Mouse (Mus musculus): ENCODE measurements at regions not wholly inside any gene's neighbourhood (a gene's known extent, or its start where the extent isn't known, plus 50 kb on each side); places are given as distances from the start of the nearest gene placed in this dataset.

GRCm38 (mm10) chr7:124605978-124606377 lies 623.3 kb downstream of the Hs3st4 start:
- Histone ChIP-seq H3K27ac (replicated peaks; ENCODE audit: low read depth, low read length) (no peak overlapping the region), H3K4me1 (ENCODE audit: control insufficient read depth, insufficient read depth, insufficient read length, low read length) (no peaks in the 10 kb centered on the region), H3K4me3 (ENCODE audit: insufficient read depth, low read depth, low read length) (no peak overlapping the region)

GRCm38 (mm10) chr7:124607061-124607460 lies 624.4 kb downstream of the Hs3st4 start:
- no peak overlapping the region for H3K27ac ChIP-seq (replicated peaks; ENCODE audit: low read depth, low read length)
- H3K4me3 ChIP-seq (ENCODE audit: insufficient read depth, low read depth, low read length) = no peak overlapping the region
- H3K4me1 ChIP-seq (ENCODE audit: control insufficient read depth, insufficient read depth, insufficient read length, low read length) = no peaks in the 10 kb centered on the region

DNA sequence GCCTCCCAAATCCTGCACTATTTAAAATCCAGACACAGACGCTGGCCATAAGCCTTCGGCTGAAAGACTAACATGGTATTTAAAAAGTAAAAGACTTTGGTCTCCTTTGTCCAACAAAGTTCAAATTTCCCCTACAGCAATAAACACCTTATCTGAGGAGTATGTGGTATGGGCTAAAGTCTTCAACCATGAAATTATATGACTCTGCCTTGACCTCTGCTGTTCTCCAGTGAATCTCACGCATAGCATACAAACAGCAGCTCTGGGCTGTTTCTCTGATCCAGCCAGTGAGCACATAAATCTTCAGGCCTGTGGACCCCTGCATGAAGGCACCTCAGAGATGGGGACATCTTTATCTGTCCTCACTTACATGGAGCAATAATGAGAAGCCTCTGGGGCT lies 627.8 kb downstream of the Hs3st4 start:
- Histone ChIP-seq H3K4me3 (ENCODE audit: insufficient read depth, low read depth, low read length) (no peak overlapping the region), H3K27ac (replicated peaks; ENCODE audit: low read depth, low read length) (no peak overlapping the region), H3K4me1 (ENCODE audit: control insufficient read depth, insufficient read depth, insufficient read length, low read length) (no peaks in the 10 kb centered on the region)

- no peaks in the 10 kb centered on the region for H3K4me1 ChIP-seq (ENCODE audit: control insufficient read depth, insufficient read depth, insufficient read length, low read length)
- no peak overlapping the region for H3K27ac ChIP-seq (replicated peaks; ENCODE audit: low read depth, low read length)
- H3K4me3 ChIP-seq (ENCODE audit: insufficient read depth, low read depth, low read length) = no peak overlapping the region
These were observed 664.5 kb downstream of the Hs3st4 start for GRCm38 (mm10) chr7:124647131-124647530.

DNA sequence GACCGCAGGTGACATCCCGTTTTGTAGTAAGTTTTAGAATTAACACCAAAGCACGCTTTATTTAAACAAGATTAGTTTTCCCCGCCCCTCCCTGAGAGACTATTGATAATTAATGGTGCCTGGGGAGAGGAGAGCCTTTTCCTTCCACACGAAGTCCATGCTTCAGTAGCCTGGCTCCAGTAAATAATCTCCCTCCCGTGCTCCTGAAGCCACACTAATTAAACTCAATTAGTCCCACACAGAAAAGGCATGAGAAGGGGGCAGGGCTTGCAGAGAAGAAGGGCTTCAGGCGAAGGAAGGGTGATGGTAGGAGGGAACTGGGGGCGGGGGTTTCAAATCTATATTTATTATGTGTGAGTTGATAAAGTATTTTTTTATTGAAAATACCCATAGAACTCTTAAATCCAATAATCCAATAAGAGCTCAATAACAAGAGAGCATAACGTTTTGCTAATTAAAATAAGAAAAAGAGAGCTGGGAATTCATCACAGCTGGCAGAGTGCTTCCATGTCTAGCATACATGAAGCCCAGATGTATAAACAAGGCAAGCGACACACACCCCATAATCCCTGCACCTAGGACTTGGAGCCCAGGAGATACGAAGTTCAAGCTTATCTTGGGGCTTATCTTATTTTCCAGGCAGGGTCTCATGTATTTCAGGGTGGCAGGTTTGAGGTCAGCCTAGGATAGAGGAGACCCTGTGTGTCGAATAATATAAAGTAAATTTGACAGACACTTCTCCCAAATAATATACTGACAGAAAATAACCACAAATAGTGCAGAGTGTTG lies 684.7 kb downstream of the Hs3st4 start:
- Histone ChIP-seq H3K4me1 (ENCODE audit: control insufficient read depth, insufficient read depth, insufficient read length, low read length) (no peaks in the 10 kb centered on the region), H3K27ac (replicated peaks; ENCODE audit: low read depth, low read length) (no peak overlapping the region), H3K4me3 (ENCODE audit: insufficient read depth, low read depth, low read length) (no peak overlapping the region)

GRCm38 (mm10) chr7:124668058-124668457 lies 685.4 kb downstream of the Hs3st4 start:
- H3K4me3 ChIP-seq (ENCODE audit: insufficient read depth, low read depth, low read length) = no peak overlapping the region
- H3K4me1 ChIP-seq (ENCODE audit: control insufficient read depth, insufficient read depth, insufficient read length, low read length) = no peaks in the 10 kb centered on the region
- no peak overlapping the region for H3K27ac ChIP-seq (replicated peaks; ENCODE audit: low read depth, low read length)

DNA sequence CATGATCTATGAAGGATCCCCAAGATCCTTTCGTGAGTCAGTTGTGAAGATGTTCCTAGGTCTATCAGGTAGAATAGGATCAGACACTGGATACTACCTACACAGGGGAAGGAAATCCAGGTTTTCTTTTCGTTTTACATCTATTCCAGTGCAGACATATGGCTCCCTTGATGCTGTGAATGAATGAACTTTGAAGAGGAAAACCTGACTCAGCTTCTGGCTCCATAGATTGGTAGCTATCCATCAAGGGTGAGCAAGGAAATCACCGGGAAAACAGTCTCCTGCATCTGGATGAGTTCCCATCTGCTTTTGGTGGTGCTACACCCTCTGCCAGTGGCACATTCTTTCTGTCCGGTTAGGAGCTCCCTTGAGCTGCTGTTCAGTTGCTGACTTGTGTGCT lies 687.8 kb downstream of the Hs3st4 start:
- no peaks in the 10 kb centered on the region for H3K4me1 ChIP-seq (ENCODE audit: control insufficient read depth, insufficient read depth, insufficient read length, low read length)

DNA sequence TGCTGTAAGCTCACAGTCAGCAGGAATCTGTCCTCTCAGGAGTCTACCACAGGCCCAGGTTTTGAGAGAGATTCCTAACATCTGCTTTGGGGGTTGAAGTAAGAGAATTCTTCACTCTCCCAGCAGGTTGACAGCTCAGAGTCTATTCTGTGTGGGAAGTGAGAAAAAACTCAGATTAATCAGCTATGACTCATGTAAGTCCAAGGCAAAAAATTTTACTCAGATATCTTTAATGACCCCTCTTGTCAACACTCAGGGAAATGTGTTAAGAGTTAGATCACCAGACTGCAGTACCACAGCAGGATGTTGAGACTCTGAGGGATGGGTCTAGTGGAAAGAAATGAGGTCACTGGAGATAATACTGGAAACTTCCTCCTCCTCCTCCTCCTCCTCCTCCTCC lies 688.4 kb downstream of the Hs3st4 start:
- Histone ChIP-seq H3K4me1 (ENCODE audit: control insufficient read depth, insufficient read depth, insufficient read length, low read length) (no peaks in the 10 kb centered on the region), H3K27ac (replicated peaks; ENCODE audit: low read depth, low read length) (no peak overlapping the region), H3K4me3 (ENCODE audit: insufficient read depth, low read depth, low read length) (no peak overlapping the region)

More for the DNA sequence above, 687.8 kb downstream of the Hs3st4 start:
- Histone ChIP-seq H3K27ac (replicated peaks; ENCODE audit: low read depth, low read length) (no peak overlapping the region), H3K4me3 (ENCODE audit: insufficient read depth, low read depth, low read length) (no peak overlapping the region)

DNA sequence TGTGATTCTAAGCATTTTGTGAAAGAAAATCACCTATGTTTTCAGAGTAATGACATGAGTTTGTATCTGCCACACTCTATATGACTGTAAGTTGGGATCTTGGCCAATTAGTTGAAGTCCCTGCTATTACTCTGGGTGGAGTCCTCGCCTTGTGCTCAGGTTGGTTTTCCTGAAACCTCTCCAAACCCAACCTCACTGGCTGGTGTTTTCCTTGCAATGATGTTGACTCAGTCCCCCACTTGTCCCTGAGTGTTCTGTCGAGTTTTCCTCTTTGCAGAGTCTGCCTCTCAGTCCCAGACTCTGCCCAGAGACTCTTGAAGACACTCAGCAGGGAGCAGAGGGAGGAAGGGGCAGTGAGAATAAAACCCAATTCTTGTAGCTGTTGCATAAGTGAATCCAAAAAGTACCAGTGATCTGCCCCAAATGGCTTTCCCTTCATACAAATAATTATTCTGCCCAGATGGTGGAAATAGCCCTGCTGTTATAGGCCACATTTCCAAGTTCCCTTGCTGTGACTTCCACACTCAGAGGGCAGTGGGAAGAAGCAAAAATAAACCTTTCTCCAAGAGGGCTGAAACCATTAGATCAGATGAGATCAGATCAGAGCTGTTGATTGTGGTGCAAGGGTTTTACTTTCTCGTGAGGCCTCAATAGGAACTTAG lies 694.3 kb downstream of the Hs3st4 start:
- Histone ChIP-seq H3K4me3 (ENCODE audit: insufficient read depth, low read depth, low read length) (no peak overlapping the region), H3K27ac (replicated peaks; ENCODE audit: low read depth, low read length) (no peak overlapping the region), H3K4me1 (ENCODE audit: control insufficient read depth, insufficient read depth, insufficient read length, low read length) (no peaks in the 10 kb centered on the region)

- Histone ChIP-seq H3K4me3 (ENCODE audit: insufficient read depth, low read depth, low read length) (no peak overlapping the region), H3K27ac (replicated peaks; ENCODE audit: low read depth, low read length) (no peak overlapping the region)
These were observed 697.9 kb downstream of the Hs3st4 start for GRCm38 (mm10) chr7:124680561-124680960.

GRCm38 (mm10) chr7:124681212-124681611 lies 698.5 kb downstream of the Hs3st4 start:
- no peak overlapping the region for H3K27ac ChIP-seq (replicated peaks; ENCODE audit: low read depth, low read length)
- no peaks in the 10 kb centered on the region for H3K4me1 ChIP-seq (ENCODE audit: control insufficient read depth, insufficient read depth, insufficient read length, low read length)
- H3K4me3 ChIP-seq (ENCODE audit: insufficient read depth, low read depth, low read length) = no peak overlapping the region

More at GRCm38 (mm10) chr7:124680561-124680960, 697.9 kb downstream of the Hs3st4 start:
- H3K4me1 ChIP-seq (ENCODE audit: control insufficient read depth, insufficient read depth, insufficient read length, low read length) = no peaks in the 10 kb centered on the region

GRCm38 (mm10) chr7:124681820-124682219 lies 699.2 kb downstream of the Hs3st4 start:
- Histone ChIP-seq H3K4me3 (ENCODE audit: insufficient read depth, low read depth, low read length) (no peak overlapping the region), H3K27ac (replicated peaks; ENCODE audit: low read depth, low read length) (no peak overlapping the region), H3K4me1 (ENCODE audit: control insufficient read depth, insufficient read depth, insufficient read length, low read length) (no peaks in the 10 kb centered on the region)

DNA sequence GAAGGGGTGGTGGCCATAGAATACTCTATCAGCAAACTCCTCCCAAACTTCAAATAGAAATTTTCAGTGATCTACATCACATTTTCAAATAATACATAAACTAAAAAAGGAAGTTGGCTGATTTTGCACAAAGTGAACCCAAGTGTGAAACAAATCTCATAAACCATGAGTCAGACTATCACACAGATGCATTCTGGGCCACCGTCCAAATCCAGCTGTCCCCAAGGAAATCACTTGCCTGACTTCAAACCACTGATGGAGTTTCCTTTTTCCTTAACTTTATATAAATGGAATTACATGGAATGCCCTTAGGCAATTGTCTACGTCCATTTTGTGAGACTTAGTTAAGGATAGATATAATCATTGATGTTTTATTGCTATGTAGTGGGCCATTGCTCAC lies 702.8 kb downstream of the Hs3st4 start:
- Histone ChIP-seq H3K4me1 (ENCODE audit: control insufficient read depth, insufficient read depth, insufficient read length, low read length) (no peaks in the 10 kb centered on the region), H3K4me3 (ENCODE audit: insufficient read depth, low read depth, low read length) (no peak overlapping the region), H3K27ac (replicated peaks; ENCODE audit: low read depth, low read length) (no peak overlapping the region)

GRCm38 (mm10) chr7:124704163-124704824 lies 721.6 kb downstream of the Hs3st4 start:
- Histone ChIP-seq H3K4me1 (ENCODE audit: control insufficient read depth, insufficient read depth, insufficient read length, low read length) (no peaks in the 10 kb centered on the region), H3K27ac (replicated peaks; ENCODE audit: low read depth, low read length) (no peak overlapping the region), H3K4me3 (ENCODE audit: insufficient read depth, low read depth, low read length) (no peak overlapping the region)

- Histone ChIP-seq H3K4me3 (ENCODE audit: insufficient read depth, low read depth, low read length) (no peak overlapping the region), H3K4me1 (ENCODE audit: control insufficient read depth, insufficient read depth, insufficient read length, low read length) (no peaks in the 10 kb centered on the region), H3K27ac (replicated peaks; ENCODE audit: low read depth, low read length) (no peak overlapping the region)
These were observed 724.5 kb downstream of the Hs3st4 start for GRCm38 (mm10) chr7:124707143-124707542.

Data from brown adipose tissue, adult 24 weeks (tissue).